Mouse (Mus musculus) lung, adult 2 months (tissue): ENCODE results near the gene Swi5.

ENCODE experiments used
- CTCF ChIP-seq: fragments of 200-500 bp; IDR thresholded peaks from 2 replicates; pipeline ENCODE4 v1.5.1; 2011; ENCODE audit warnings: mild to moderate bottlenecking, low read length, control low read depth; ENCODE audit not compliant: insufficient read depth
- POLR2A ChIP-seq: fragments of 200-500 bp; IDR thresholded peaks from 2 replicates; pipeline ENCODE4 v1.6.1; 2011; ENCODE audit warnings: low read depth, mild to moderate bottlenecking, control low read depth, low read length, borderline replicate concordance; ENCODE audit errors: extremely low read depth

DNA sequence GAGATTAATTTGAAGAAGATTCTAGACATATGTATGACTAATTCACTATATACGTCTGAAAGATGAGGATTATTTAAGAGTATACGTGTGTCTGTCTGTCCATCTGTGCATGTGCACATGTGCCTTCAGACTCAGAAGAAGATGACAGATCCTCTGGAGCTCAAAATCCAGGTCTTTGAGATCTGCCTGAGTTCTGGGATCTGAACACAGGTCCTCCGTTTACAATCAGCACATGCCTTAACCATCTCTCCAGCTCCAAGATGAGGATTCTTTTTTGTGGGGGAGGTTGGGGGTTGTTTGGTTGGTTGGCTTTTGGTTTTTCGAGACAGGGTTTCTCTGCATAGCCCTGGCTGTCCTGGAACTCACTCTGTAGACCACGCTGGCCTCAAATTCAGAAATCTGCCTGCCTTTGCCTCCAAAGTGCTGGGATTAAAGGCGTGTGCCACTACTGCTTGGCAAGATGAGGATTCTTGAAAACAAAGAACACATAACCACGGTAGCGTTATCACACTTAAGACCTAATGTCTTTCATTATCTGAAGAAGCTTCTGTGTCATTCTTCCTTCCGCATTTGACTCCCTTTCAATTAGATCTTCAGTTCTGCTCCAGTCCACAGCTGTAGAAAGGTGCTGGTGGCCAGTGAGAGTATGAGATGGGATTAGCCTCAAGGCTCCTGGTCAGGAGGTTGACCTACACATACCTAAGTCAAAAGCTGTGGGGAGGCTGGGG is 49.0 kb downstream of the Swi5 start:
- TF ChIP-seq CTCF (no peak), POLR2A (no peak)
